Mouse (Mus musculus) Muller cell, postnatal 12 days (primary cell): ENCODE results near the gene Trpd52l3.
"Not testable (repeated sequence)": the region's sequence is repeated elsewhere in the genome, so short reads cannot be mapped to it uniquely, and the experiment has no call there.

Source experiments
- DNase-seq: peaks from one replicate; pipeline ENCODE4 v3.0.0-alpha.2; 2015; ENCODE audit errors: inconsistent ontology term

Trpd52l3 gene

DNA sequence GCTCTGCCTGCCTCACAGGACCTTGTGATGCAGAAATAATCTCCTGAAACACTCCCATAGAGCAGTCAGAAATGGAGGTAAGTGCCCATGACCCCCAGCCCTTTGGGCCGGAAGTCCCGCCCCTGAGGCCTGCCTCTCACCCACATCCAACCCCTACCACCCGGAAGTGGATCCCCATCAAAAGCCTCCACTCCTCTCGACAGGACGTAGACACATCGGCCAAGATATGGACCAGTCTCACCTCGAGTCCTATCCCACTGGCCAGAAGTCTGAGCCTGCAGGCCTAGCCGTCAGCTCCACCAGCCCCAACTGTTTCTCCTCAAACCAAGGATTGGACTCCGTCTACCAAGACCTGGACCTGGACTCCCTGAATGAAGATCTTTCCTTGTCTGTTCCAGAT lies at the start of gene Trpd52l3:
Gene Trpd52l3 (plus strand): TSS at position 170 of the 400 bp plus-strand sequence.
- no peak for DNase-seq

- no peak for DNase-seq
Observed at GRCm38 (mm10) chr19:29953833-29954232, 49.8 kb upstream of the Trpd52l3 start.

GRCm38 (mm10) chr19:29955454-29955853 lies 48.1 kb upstream of the Trpd52l3 start:
- DNase-seq = no peak

DNA sequence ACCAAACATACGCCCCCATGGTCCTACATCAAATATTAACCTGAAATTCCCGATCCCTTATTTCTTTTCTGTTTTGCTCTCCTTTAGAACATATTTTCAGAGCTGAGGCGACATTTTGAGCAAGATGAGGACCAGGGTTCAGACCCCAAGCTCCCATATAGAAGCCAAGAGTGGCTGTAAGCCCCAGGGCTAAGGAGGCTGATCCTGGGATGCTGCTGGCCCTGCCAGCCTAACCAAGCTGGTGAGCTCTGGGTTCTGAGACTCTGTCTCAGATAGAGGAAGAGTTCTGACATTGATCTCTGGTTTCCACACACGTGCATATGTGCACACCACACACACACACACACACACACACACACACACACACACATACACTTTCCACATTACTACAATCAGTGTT lies 42.7 kb upstream of the Trpd52l3 start:
- DNase-seq = no peak

GRCm38 (mm10) chr19:29961842-29962241 lies 41.7 kb upstream of the Trpd52l3 start:
- no peak for DNase-seq

DNA sequence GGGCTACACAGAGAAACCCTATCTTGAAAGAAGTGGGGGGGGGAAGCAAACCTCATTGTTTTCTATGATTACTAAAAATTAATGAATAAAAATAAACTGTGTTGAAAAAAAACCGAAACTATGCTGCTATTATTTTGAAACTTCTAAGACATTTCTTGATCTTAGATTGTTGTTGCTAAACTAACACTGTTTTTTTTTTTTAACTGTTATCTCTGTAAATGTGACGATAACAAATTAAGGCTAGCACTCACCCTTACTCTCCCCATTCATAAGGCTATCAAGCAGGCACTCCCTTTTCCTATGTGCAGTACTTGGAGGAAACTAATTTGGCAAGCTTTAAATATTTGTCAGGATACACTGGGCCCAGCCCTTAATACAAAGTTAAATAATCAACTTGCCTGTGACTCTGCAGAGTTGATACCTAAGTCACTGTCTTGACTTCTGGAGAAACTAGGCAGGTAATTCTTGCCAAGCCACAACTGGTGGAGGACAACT lies 39.9 kb upstream of the Trpd52l3 start:
- no peak for DNase-seq

DNA sequence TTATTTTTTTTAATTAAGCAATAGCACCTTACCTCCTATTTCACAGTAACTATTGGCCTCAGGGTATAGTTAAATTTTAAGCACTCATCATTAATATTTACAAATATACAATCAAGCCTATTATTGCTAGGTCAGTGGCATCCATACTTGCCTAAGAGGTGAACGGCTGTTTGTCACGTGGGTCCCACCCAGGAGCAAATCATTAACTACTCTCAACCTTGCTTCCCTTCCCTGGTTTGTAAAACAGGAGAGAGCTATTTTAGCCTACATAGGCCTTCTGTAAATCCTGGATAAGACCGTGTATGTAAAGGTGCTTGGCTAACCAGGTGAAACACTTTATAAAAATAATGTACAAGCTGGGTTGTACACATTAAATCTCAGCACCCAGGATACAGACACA lies 35.6 kb upstream of the Trpd52l3 start:
- DNase-seq = no peak

DNA sequence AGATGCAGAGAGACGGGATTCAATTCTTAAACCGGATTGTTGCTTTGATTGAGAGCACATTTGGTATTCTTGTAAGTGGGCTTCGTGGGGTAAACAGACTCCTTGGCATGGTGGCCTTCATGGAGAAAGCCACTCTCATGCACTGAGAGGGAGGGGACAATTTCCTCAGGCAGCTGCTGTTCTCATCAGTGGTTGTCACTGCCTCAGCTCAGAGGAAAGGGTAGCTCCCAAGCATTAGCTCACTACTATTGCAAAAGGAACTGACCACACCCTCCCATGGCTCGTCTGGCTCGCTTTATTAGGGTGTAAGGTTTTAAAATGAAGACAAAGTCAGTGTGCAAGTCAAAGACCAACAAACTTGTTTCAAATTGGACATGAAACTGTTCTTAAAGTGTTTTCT lies 30.2 kb upstream of the Trpd52l3 start:
- no peak for DNase-seq

- peak; percentile 19 for DNase-seq
Observed at GRCm38 (mm10) chr19:29978847-29979246, 24.7 kb upstream of the Trpd52l3 start.

- DNase-seq = no peak
Observed at GRCm38 (mm10) chr19:29979452-29980089, 24.0 kb upstream of the Trpd52l3 start.

- peak; percentile 45 for DNase-seq
Observed at GRCm38 (mm10) chr19:29984208-29985005, 19.2 kb upstream of the Trpd52l3 start.

- no peak for DNase-seq
Observed at GRCm38 (mm10) chr19:29986464-29987091, 17.0 kb upstream of the Trpd52l3 start.

DNA sequence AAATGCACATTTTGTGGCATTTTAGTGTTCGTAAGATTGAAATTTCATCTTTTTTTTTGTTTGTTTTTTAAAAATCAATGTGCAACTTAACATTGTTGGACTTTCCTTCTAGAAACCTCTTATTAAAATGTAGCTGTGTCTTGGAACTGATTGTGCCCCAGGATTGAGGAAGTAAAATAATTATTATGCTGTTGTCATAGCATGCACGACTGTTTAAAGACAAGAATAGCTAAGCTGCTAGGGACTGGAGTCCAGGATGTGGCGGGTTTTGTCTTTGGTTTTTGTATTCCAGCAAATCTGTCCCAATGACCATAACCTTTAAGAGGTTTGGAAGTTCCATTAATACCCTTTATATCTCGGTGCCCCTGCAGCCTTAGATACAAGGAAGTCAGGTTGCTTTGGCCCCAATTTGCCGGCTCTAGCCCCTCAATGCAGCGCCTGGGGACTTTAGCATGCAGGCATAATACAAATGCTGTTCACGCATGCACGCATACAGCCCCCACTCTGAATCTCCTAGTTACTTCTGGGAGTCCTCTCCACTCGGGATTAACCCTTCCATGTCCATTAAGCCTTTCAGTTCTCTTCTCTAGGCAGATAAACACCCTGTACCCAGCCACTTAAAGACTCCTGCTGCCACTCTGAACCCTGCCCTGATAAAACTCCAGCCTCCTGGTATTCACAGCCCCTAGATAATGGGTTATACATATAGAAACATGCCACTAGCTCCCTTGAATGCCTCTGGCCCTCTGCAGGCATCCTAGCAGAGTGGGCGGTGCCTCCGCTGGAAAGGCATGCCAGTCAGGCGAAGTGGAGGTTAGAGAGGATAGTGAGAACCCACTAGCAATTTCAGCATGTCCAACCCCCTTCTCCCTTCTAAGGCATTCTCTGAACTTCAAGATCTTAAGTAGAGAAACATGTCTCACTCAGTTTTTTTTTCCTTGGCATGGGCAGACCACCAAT lies 2.9 kb upstream of the Trpd52l3 start:
- DNase-seq = no peak

DNA sequence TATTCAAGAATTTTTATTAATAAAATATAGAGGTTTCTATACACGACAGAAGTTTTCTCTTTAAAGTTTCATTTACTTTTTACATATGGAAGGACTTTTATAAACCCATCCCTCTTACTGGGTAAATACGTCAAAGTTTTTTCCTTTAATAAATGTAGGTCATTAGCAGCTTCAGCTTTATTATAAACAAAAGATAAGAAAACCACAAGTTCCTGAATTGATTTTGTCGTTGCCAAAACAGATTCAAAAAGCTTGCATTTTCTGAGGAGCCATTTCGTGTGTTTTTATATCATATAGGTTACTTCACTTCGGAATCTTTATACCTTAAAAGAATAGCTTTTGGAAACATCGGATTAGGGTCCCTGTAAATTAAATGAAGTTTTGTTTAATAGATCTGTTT lies 2.0 kb upstream of the Trpd52l3 start:
- no peak for DNase-seq

DNA sequence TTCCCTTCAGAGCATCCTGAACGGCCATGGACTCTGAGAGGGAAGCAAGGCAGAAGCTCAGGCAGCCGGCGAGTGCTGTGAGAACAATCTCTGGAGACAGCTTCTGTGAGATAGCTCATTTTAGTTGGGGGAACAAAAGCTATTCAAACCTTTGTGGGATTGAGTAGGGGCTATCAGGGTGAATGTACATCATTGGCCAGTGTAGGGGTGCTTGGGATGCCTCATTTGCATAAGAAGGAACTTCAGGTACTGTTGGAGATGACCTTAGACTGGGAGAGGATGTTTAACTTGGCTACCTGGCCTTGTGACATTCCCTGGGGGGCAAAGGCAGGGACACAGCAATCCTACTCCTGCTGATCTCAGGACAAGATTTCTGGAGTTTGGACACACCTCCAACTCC lies 2.8 kb downstream of the Trpd52l3 start:
- DNase-seq = no peak

GRCm38 (mm10) chr19:30010520-30011296 lies 7.1 kb downstream of the Trpd52l3 start:
- no peak for DNase-seq

DNA sequence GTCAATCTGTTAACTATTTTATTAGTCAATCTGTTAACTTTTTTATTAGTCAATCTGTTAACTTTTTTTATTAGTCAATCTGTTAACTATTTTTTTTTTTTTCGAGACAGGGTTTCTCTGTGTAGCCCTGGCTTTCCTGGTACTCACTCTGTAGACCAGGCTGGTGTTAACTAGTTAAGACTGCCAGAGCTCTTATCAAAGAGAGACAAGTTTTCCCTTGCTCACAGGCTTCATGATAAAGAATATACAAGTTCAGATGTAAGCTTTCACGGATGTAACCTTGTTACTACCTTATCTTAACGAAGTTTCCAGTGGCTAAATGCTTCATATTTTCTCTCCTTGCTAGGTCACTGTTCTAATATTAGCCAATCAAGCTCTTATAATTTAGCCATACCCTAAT lies 10.7 kb downstream of the Trpd52l3 start:
- DNase-seq = no peak

GRCm38 (mm10) chr19:30016156-30016555 lies 12.6 kb downstream of the Trpd52l3 start:
- DNase-seq = no peak

DNA sequence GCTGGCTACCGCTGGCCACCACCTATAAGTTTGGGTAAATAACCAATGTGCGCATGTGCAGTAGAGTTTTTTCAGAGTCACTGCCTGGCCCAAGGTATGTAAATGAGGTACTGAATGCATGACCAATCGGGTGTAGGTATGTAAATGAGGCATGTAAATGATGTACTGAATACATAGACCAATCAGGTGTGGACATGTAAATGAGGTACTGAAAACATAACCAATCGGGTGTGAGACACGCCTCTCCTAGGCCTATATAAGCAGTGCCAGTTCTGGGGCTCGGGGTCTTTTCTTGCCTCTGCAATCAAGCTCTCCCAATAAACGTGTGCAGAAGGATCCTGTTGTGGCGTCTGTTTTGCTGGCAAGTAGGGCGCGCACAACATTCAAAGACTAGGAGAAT lies 19.8 kb downstream of the Trpd52l3 start:
- DNase-seq = not testable (repeated sequence)

DNA sequence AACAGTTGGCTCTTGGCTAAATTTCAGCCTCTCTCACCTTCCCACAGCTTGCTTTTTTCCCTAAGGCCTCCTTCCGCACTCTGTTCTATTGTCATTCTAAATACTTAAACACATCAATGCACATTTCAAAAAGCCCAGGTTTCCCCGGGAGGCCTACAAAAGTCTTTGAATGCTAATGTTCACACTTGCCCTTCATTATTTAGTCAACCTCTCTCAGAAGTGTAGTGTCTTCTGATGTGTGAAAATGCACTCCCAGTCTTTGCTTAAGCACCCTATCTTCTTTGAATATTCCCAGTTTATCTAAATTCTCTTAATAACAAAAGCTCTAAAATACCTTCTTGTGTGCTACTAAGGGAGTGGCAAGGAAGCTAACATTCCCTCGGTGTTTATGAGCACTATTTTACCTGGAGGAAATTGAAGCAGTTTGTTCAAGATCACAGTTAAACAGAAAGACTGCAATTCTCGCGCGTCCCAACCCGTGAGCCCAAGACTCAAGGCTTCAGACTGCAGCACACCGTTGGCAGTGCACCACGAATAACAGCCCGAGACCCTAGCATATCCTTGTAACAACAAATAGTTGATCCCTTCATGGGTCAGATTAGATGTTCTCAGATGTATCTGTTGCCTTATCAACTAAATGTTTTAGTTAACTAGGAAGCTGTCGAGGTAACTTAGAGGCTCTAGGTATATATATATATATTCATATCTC lies 25.6 kb downstream of the Trpd52l3 start:
- DNase-seq = no peak
